Mouse (Mus musculus): ENCODE data around the gene Arhgap25. TPM values are rescaled to one million over a fixed set of nuclear protein-coding genes. Genes with fewer than 3 reads are reported as not detected.
A peak's percentile ranks its signal among the peaks of the same experiment; 100 is the strongest.

Arhgap25 gene
- polyA plus RNA-seq, 1 experiment: 69.0 TPM

DNA sequence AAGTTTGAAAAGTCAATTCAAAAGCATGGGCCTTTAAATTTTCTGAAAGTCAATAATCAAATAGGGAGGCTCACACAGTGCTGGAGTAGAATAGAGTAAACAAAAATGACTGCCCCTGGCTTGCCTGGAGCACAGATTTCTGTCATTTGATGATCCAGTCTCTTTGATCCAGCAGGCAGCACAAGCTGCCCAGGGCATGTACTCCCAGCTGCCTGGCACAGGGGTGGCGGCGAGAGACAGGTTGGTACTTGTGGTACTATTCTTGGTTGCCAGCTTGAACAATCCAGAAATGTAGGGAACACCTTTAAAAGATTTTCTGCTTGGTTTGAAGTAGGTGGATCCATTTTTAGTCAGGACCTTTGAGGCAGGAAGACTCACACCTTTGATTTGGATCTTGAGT, 23.3 kb downstream of the Arhgap25 start:
- no peak for TF ChIP-seq CTCF (IDR thresholded peaks at IDR 0.05; ENCODE audit: low read depth, low read length)
- TF ChIP-seq POLR2A (IDR thresholded peaks at IDR 0.05; ENCODE audit: borderline replicate concordance, low read depth, low read length): no peak
- Histone ChIP-seq H3K27ac (ENCODE audit: insufficient read depth, low read depth, low read length) (peak overlapping the region; percentile 39), H3K4me1 (ENCODE audit: control insufficient read depth, insufficient read depth, low read length) (peaks cover 37% of the 10 kb centered on the region), H3K4me3 (ENCODE audit: insufficient read depth, low read length) (no peak overlapping the region)

DNA sequence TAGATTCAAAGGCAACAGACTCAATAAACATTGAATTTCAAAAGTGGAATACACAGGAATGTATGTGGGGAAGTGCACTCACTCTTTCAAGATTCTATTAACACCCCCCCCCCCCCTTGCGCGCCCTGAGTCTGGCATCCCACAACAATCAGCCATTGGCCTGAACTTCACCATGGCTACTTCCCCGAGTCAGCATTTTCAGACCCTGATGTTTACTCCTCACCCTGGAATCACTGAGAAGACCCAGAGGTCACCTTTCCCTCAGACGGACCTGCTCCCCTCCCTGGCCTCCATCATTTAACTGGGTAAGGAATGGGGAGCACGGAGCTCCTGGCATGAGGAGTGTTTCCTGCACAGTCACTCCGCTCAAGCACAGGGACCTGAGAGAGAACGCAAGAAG, 28.2 kb downstream of the Arhgap25 start:
- TF ChIP-seq CTCF (IDR thresholded peaks at IDR 0.05; ENCODE audit: low read depth, low read length): no peak
- Histone ChIP-seq H3K4me3 (ENCODE audit: insufficient read depth, low read length) (no peak overlapping the region), H3K27ac (ENCODE audit: insufficient read depth, low read depth, low read length) (no peak overlapping the region), H3K4me1 (ENCODE audit: control insufficient read depth, insufficient read depth, low read length) (peaks cover 50% of the 10 kb centered on the region)

DNA sequence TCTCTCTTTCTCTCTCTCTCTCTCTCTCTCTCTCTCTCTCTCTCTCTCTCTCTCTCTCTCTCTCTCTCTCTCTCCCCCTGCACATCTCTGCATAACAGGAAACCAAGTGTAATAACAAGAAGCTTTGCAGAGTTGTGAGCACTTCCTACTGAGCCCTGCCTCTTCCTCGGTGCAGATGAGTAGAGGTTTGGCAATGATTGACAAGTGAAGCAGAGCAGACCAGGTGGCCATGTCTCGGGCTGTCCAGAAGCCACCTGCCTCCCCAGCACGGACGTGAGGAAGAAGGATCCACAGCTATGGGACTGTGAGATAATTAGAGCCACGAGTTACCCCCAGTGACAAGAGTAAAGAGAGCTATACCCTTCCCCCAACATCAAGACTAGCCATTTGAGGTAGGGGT, 29.1 kb downstream of the Arhgap25 start:
- TF ChIP-seq POLR2A (IDR thresholded peaks at IDR 0.05; ENCODE audit: borderline replicate concordance, low read depth, low read length): no peak
- TF ChIP-seq CTCF (IDR thresholded peaks at IDR 0.05; ENCODE audit: low read depth, low read length): no peak
- peaks cover 53% of the 10 kb centered on the region for H3K4me1 ChIP-seq (ENCODE audit: control insufficient read depth, insufficient read depth, low read length)
- peak overlapping the region; percentile 59 for H3K27ac ChIP-seq (ENCODE audit: insufficient read depth, low read depth, low read length)
- H3K4me3 ChIP-seq (ENCODE audit: insufficient read depth, low read length): no peak overlapping the region

DNA sequence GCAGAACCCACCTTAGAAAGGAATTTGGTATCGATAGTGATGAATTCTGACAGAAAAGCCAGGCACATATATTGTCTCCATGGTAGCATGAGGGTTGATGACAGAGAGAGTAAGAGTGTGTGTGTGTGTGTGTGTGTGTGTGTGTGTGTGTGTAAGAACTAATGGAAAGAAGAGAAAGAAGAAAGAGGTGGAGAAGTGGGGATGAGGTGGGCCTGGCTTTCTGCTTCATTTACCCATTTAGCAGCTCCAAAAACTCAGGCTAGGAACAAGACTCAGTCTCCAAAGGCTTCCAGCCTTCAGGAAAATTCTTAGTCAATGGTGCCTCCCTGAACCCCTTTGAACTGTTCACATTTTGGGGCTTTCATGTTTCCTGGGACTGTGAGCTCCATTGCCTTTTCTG, 29.5 kb downstream of the Arhgap25 start:
- H3K27ac ChIP-seq (ENCODE audit: insufficient read depth, low read depth, low read length): peak overlapping the region; percentile 59
- no peak overlapping the region for H3K4me3 ChIP-seq (ENCODE audit: insufficient read depth, low read length)
- peaks cover 57% of the 10 kb centered on the region for H3K4me1 ChIP-seq (ENCODE audit: control insufficient read depth, insufficient read depth, low read length)
- TF ChIP-seq CTCF (IDR thresholded peaks at IDR 0.05; ENCODE audit: low read depth, low read length) (no peak), POLR2A (IDR thresholded peaks at IDR 0.05; ENCODE audit: borderline replicate concordance, low read depth, low read length) (no peak)

DNA sequence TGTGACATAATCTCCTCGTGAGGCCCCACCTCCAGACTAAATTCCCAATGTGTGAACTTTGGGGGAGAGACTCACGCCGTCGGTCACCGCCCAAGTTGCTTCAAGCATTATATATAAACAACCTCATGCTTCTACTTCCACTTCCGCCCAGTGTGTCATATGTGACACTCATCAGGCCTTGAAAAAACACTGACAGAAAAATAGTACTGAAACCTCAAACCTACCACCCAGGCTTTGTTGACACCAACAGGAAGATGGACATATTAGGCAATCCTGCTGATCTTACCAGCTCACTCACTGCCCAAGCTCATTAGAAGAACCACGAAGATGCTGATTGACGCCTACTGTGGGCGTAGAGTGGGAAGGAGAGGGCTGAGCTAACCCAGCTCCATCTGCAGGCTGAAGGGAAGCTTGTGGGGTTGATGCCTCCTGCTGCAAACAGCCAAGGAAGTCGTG, 30.2 kb downstream of the Arhgap25 start:
- Histone ChIP-seq H3K4me1 (ENCODE audit: control insufficient read depth, insufficient read depth, low read length) (peaks cover 62% of the 10 kb centered on the region), H3K4me3 (ENCODE audit: insufficient read depth, low read length) (peak overlapping the region; percentile 35; the same call in 1 of the 2 replicates), H3K27ac (ENCODE audit: insufficient read depth, low read depth, low read length) (peak overlapping the region; percentile 87)
- no peak for TF ChIP-seq CTCF (IDR thresholded peaks at IDR 0.05; ENCODE audit: low read depth, low read length)
- TF ChIP-seq POLR2A (IDR thresholded peaks at IDR 0.05; ENCODE audit: borderline replicate concordance, low read depth, low read length): no peak

DNA sequence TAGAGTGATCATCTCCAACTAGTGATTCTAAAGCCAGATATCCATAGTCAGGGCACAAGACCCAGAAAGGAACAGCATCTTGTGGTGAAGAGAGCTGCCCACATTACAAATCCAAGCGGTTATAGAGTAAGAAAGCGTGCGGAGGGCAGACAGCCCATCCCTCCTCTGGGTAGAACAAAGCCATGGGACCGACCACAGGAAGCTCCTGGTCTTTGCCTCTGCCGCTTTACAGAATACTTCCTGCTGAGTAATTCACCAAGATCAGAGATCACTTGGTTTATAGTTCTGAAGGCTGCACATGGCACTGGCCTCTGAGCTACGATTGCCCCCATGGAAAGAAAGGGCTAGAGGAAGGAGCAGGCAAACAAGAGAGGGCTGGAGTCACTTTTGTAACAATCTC, 30.6 kb downstream of the Arhgap25 start:
- peak overlapping the region; percentile 87 for H3K27ac ChIP-seq (ENCODE audit: insufficient read depth, low read depth, low read length)
- TF ChIP-seq CTCF (IDR thresholded peaks at IDR 0.05; ENCODE audit: low read depth, low read length) (no peak), POLR2A (IDR thresholded peaks at IDR 0.05; ENCODE audit: borderline replicate concordance, low read depth, low read length) (no peak)
- H3K4me3 ChIP-seq (ENCODE audit: insufficient read depth, low read length): peak overlapping the region; percentile 35
- H3K4me1 ChIP-seq (ENCODE audit: control insufficient read depth, insufficient read depth, low read length): peaks cover 67% of the 10 kb centered on the region

DNA sequence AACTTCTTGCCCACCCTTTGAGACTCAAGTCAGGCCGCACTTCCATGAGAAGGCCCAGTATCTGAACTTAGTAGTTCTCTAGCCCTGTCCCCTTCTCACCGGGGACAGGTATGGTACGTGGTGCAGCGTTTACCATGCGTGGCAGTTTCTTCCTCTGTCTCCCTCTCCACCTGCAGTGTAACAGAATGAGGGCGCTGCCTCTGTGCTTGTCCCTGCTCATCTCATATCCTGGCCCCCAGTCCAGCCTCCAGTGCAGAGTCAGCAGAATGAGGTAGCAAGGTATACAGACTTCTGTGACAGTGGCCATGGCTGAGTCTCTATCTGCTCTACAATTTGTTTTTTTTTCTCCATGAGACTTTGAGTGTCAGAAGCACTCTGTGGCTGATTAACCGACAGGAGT, 32.4 kb downstream of the Arhgap25 start:
- Histone ChIP-seq H3K4me1 (ENCODE audit: control insufficient read depth, insufficient read depth, low read length) (peaks cover 80% of the 10 kb centered on the region), H3K27ac (ENCODE audit: insufficient read depth, low read depth, low read length) (peak overlapping the region; percentile 74; the same call in 1 of the 2 replicates), H3K4me3 (ENCODE audit: insufficient read depth, low read length) (no peak overlapping the region)
- TF ChIP-seq CTCF (IDR thresholded peaks at IDR 0.05; ENCODE audit: low read depth, low read length) (no peak), POLR2A (IDR thresholded peaks at IDR 0.05; ENCODE audit: borderline replicate concordance, low read depth, low read length) (no peak)

DNA sequence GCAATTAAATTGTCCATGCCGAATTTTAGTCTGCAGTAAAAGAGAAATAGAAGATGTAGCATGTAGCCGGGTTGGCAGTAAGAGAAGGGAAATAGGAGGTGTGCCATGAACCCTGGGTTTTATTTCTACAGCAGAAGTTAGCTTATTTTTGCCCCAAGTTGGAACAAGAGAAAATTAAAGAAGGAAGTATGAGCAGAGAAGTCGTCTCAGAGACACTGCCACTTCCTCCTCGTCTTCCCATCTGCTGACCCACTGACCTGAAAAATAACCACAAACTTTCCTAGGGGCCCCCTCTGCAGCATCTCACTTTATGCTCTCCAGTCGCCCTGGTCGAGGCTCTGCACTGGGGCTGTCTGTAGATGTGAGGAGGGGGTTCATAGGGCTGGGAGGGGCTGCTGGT, 33.3 kb downstream of the Arhgap25 start:
- peaks cover 84% of the 10 kb centered on the region for H3K4me1 ChIP-seq (ENCODE audit: control insufficient read depth, insufficient read depth, low read length)
- no peak for TF ChIP-seq POLR2A (IDR thresholded peaks at IDR 0.05; ENCODE audit: borderline replicate concordance, low read depth, low read length)
- no peak for TF ChIP-seq CTCF (IDR thresholded peaks at IDR 0.05; ENCODE audit: low read depth, low read length)
- no peak overlapping the region for H3K4me3 ChIP-seq (ENCODE audit: insufficient read depth, low read length)
- peak overlapping the region; percentile 78 for H3K27ac ChIP-seq (ENCODE audit: insufficient read depth, low read depth, low read length)

DNA sequence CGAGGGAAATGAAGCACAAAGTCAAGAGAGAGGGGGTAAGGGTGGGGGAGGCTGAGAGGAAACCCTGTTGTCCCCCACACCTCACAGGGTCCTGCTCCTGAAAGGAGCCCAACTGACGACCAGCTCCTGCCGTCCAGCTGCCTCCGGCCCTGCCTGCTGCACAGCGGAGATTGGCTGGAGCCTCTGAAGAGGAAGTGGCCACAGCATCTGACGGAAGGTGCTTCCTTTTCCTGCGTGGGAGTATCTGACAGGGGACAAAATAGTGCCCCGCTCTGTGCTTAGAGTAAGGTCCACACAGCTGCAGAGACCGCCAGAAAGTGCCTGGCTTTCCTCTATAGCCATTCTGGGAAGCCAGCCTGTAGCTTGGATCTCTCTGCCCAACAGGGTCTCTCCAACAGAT, 36.9 kb downstream of the Arhgap25 start:
- peak overlapping the region; percentile 48 for H3K27ac ChIP-seq (ENCODE audit: insufficient read depth, low read depth, low read length)
- no peak for TF ChIP-seq CTCF (IDR thresholded peaks at IDR 0.05; ENCODE audit: low read depth, low read length)
- no peak for TF ChIP-seq POLR2A (IDR thresholded peaks at IDR 0.05; ENCODE audit: borderline replicate concordance, low read depth, low read length)
- peak overlapping the region; percentile 64 for H3K4me3 ChIP-seq (ENCODE audit: insufficient read depth, low read length)
- peaks cover 62% of the 10 kb centered on the region for H3K4me1 ChIP-seq (ENCODE audit: control insufficient read depth, insufficient read depth, low read length)

DNA sequence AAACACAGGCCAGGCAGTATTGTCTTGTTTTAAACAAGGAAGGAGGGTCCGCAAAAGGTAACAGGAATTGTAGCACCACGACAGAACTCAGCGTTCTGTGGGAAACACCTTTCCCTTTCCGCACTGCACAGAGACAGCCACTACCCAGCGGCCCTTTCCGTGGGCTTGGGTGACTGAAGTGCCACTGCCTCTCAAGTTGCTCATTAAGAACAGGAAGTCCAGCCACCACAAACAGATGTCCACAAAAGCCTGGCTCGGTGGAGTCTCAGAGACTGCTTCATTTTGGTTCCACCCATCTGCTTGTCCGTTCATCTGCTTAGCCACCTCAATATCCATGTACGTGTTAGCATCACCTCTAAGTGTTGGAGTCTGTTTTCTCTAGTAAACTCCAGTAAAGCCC, 38.7 kb downstream of the Arhgap25 start:
- Histone ChIP-seq H3K4me3 (ENCODE audit: insufficient read depth, low read length) (peak overlapping the region; percentile 64), H3K4me1 (ENCODE audit: control insufficient read depth, insufficient read depth, low read length) (peaks cover 47% of the 10 kb centered on the region), H3K27ac (ENCODE audit: insufficient read depth, low read depth, low read length) (no peak overlapping the region)
- TF ChIP-seq CTCF (IDR thresholded peaks at IDR 0.05; ENCODE audit: low read depth, low read length) (no peak), POLR2A (IDR thresholded peaks at IDR 0.05; ENCODE audit: borderline replicate concordance, low read depth, low read length) (no peak)

Data from bone marrow macrophage, adult 2 months (primary cell).